Mouse (Mus musculus) ES-E14 (cell line): Measurements from ENCODE around the gene Fhad1. TPM values are rescaled to one million over a fixed set of nuclear protein-coding genes. Genes with fewer than 3 reads are reported as not detected.

Experiments
- DNase-seq: peaks from one replicate; pipeline ENCODE4 v3.0.0-alpha.2; 2013; ENCODE audit warnings: low read depth, low spot score
- H3K27ac ChIP-seq: 2 replicates; pipeline ENCODE4 v1.5.1; 2012; ENCODE audit warnings: low read depth, mild to moderate bottlenecking, low read length, moderate library complexity, mixed read lengths; ENCODE audit not compliant: poor library complexity, insufficient read depth, severe bottlenecking
- H3K36me3 ChIP-seq: 2 replicates; pipeline ENCODE4 v1.6.1; 2012; ENCODE audit warnings: mild to moderate bottlenecking, low read length, moderate library complexity, mixed read lengths; ENCODE audit not compliant: control insufficient read depth, poor library complexity, insufficient read depth, severe bottlenecking
- H3K4me1 ChIP-seq, 2 experiments: fragments of 150-350 bp in 1 of 2; sonication (generic) in 1 of 2; 2 replicates each; pipeline ENCODE4 v1.6.1; 2012; ENCODE audit warnings: low read length in 2 of 2, mild to moderate bottlenecking in 1 of 2, mixed read lengths in 1 of 2; ENCODE audit not compliant: control insufficient read depth in 2 of 2, insufficient read depth in 2 of 2, poor library complexity in 1 of 2
- H3K4me3 ChIP-seq, 2 experiments: fragments of 150-350 bp in 1 of 2; sonication (generic) in 1 of 2; 2 replicates each; pipeline ENCODE4 v1.5.1; 2012; ENCODE audit warnings: low read length in 2 of 2, low read depth in 1 of 2, mild to moderate bottlenecking in 1 of 2, mixed read lengths in 1 of 2; ENCODE audit not compliant: insufficient read depth in 1 of 2, poor library complexity in 1 of 2, severe bottlenecking in 1 of 2
- H3K9ac ChIP-seq: 2 replicates; pipeline ENCODE4 v1.6.1; 2012; ENCODE audit warnings: low read depth, mild to moderate bottlenecking, low read length, mixed read lengths; ENCODE audit not compliant: poor library complexity, insufficient read depth, severe bottlenecking
- H3K9me3 ChIP-seq: fragments of 150-350 bp; sonication (generic); 2 replicates; pipeline ENCODE4 v1.6.1; 2012; ENCODE audit warnings: low read depth, mild to moderate bottlenecking, low read length; ENCODE audit not compliant: control insufficient read depth, insufficient read depth
- CHD2 ChIP-seq: IDR thresholded peaks from 2 replicates; pipeline ENCODE4 v1.6.1; 2014; ENCODE audit warnings: mild to moderate bottlenecking, low read depth, low read length, inconsistent platforms
- HCFC1 ChIP-seq: IDR thresholded peaks from 2 replicates; pipeline ENCODE4 v1.6.1; 2012; ENCODE audit warnings: low read length, inconsistent platforms, borderline replicate concordance; ENCODE audit not compliant: insufficient read depth
- MAFK ChIP-seq: IDR thresholded peaks from 2 replicates; pipeline ENCODE4 v1.6.1; 2014; ENCODE audit warnings: mild to moderate bottlenecking, low read depth, low read length, inconsistent platforms; ENCODE audit not compliant: insufficient read depth
- ZC3H11A ChIP-seq: IDR thresholded peaks from 2 replicates; pipeline ENCODE4 v1.6.1; 2012; ENCODE audit warnings: low read depth, mild to moderate bottlenecking, inconsistent platforms, low read length, borderline replicate concordance
- ZNF384 ChIP-seq: IDR thresholded peaks from 2 replicates; pipeline ENCODE4 v1.6.1; 2012; ENCODE audit warnings: low read depth, low read length, inconsistent platforms
- in situ Hi-C, 2 experiments: fragments of 600-800 bp; cut with MboI; formaldehyde crosslinking; loops; one replicate each; pipeline ENCODE4 v1.15.1; 2025; ENCODE audit warnings: low sequenced_read_pairs in 2 of 2, inconsistent platforms in 1 of 2; ENCODE audit not compliant: unreplicated experiment in 2 of 2
- total RNA-seq: library from RNA; depleted of rRNA; stranded (reverse); fragments of 300-350 nt; gene quantifications from 2 replicates; pipeline ENCODE4 v1.2.3, GENCODE M21; 2012

Gene Fhad1
- total RNA-seq, 1 experiment, result 0.49 TPM

DNA sequence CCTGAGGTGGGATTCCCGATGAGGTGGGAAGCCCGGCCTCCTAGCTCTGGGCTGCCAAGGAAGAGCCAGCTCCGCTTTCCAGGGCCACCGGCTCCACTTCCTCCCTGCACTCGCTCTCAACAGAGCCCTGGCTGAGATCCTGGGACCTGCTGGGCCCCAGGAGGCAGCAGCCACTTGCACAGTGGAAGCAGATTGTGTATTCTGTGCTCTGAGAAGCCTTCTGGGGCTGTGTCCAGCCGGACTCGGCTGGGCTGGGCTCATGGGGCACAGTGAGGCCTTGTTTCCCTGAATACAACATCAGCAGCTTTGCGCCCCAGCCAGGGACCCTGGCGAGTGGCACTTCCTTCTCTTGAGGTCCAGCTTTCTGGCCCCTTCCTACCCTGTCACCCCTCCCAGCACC is 143.0 kb downstream of the Fhad1 start:
- no peak overlapping the region for H3K27ac ChIP-seq
- H3K36me3 ChIP-seq, result no peaks in the 10 kb centered on the region
- peaks cover 3 to 20% of the 10 kb centered on the region in 2 experiments; a peak in 1 of 4 replicates for H3K4me1 ChIP-seq
- DNase-seq, result no peak
- H3K4me3 ChIP-seq, result no peak overlapping the region
- in situ Hi-C loops, result no loop called here
- no peak for TF ChIP-seq MAFK
- no peak for TF ChIP-seq HCFC1
- no peak for TF ChIP-seq ZC3H11A
- TF ChIP-seq ZNF384, result no peak
- TF ChIP-seq CHD2, result no peak
- H3K9ac ChIP-seq, result no peak overlapping the region
- H3K9me3 ChIP-seq, result no peaks in the 10 kb centered on the region

DNA sequence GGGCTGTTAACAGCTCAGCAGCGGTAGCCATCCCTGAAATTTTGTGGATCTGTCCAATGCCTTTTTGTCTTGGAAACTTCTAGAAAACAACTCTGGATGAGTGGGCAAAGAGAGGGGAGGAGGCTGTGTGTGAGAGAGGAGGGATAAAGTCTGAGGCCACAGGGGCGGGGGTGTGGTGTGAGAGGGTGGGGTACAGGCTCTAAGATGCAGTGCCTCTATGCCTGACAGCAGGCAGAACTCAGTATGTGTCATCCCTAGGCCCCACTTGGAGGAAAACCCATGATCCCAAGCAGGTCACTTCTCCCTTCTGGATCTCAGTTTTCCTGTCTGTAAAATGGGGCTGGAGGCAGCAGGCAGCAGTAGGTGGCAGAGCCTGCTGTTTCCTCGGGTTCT is 143.6 kb downstream of the Fhad1 start:
- no peak overlapping the region for H3K4me3 ChIP-seq
- H3K27ac ChIP-seq, result no peak overlapping the region
- no peaks in the 10 kb centered on the region for H3K9me3 ChIP-seq
- no peak for DNase-seq
- no peak for TF ChIP-seq ZNF384
- no peak for TF ChIP-seq MAFK
- no peak for TF ChIP-seq CHD2
- no peak for TF ChIP-seq ZC3H11A
- TF ChIP-seq HCFC1, result no peak
- no peak overlapping the region for H3K9ac ChIP-seq
- peaks cover 3 to 21% of the 10 kb centered on the region in 2 experiments; a peak in 1 of 4 replicates for H3K4me1 ChIP-seq
- in situ Hi-C loops, result no loop called here
- H3K36me3 ChIP-seq, result no peaks in the 10 kb centered on the region

DNA sequence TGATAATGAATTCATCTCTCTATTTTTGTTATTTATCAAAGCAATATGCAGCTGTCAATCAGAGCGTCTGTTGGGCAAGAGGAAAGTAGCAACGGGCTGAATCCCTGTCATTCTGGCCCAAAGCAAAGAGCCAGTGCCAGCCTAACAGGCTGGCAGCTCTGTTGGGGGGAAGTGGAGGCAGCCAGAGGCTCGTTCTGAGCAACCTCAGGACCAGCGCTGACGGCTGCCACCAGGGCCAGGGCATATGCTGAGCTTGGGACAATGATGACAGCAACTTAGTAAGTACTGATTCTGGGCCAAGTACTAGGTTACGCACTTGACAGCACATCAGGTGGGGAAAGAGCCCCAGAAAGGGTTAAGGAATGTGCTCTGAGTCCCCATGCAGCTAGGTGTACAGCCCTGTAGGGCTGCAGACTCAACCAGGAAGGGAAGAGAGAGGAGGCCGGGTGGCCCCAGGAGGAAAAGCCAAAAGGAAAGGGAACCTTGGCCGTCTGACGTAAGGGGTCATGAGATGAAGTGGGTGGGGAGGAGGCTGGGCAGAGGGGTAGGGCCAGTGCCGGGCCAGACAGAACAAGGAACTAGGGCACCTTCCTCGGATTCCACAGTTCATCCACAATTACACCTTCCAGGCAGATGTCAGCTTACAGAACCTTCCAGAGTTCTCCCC is 144.1 kb downstream of the Fhad1 start:
- Histone ChIP-seq H3K9me3 (no peaks in the 10 kb centered on the region), H3K4me3 (no peak overlapping the region), H3K4me1 (peaks cover 3 to 21% of the 10 kb centered on the region in 2 experiments; a peak in 1 of 4 replicates), H3K27ac (no peak overlapping the region), H3K9ac (no peak overlapping the region), H3K36me3 (no peaks in the 10 kb centered on the region)
- TF ChIP-seq ZNF384, result no peak
- no peak for TF ChIP-seq HCFC1
- TF ChIP-seq MAFK, result no peak
- no peak for TF ChIP-seq ZC3H11A
- no peak for TF ChIP-seq CHD2
- no peak for DNase-seq
- in situ Hi-C loops, result no loop called here

DNA sequence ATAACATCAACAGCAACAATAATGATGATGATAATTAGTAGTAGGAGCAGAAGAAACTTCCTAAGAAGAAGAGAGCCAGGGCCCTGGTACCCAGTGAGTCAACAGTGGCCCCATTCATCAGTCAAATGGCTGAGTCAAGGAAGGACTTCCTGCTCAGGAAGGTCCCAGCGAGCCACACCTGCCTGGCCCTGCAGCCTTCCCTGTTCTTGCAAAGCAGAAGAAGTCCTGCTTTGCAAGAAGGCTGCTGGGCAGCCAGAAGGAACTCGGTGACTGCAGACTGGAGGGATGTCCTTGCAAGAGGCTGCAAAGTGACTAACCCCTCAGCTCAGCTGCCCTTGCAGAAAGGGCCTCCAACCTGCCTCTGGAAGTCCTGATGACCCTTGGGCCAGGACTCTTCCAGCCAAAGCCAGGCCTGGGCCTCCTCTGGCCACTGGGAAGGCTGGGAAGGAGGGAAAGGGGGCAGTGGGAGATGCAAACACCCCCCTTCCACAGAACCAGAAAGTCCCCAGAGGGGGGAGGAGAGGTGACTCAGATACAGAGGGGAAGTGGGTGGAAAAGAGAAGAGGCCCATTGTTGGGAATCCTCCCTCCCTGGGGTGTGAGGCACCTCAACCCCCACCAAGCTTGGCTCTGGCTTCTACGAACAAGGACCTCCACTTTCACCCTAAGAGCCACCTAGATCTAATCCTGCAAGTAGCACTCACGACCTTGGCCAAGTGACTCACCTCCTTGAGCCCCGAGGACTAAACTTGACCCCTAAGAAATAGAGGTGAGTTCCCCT is 145.3 kb downstream of the Fhad1 start:
- in situ Hi-C loops, result no loop called here
- H3K36me3 ChIP-seq, result no peaks in the 10 kb centered on the region
- no peak for TF ChIP-seq MAFK
- TF ChIP-seq ZC3H11A, result no peak
- no peak for TF ChIP-seq ZNF384
- no peak for TF ChIP-seq CHD2
- no peak for TF ChIP-seq HCFC1
- H3K9ac ChIP-seq, result no peak overlapping the region
- no peaks in the 10 kb centered on the region for H3K9me3 ChIP-seq
- H3K27ac ChIP-seq, result no peak overlapping the region
- DNase-seq, result no peak
- H3K4me3 ChIP-seq, result no peak overlapping the region
- H3K4me1 ChIP-seq, result peaks cover 3 to 16% of the 10 kb centered on the region in 2 experiments; a peak in 1 of 4 replicates

DNA sequence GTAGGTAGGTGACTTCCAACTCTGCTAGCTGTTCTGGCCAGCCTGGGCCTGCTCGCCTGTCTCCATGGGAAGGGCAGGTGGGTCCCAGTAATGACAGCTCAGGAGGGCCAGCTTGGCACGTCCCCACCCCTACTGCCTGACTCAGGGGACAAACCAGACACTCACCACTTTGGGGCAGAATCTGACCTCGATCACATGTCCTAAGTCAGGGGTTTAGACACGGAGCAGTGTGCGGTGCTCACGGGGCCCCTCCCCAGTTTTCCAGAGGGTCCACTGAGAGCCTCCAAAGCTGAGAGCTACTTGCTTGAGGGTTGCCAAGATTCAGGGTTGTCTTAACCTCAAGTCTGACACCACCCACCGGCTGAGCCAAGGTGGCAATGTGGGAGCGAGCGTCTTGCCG is 146.8 kb downstream of the Fhad1 start:
- H3K9me3 ChIP-seq, result no peaks in the 10 kb centered on the region
- no peaks in the 10 kb centered on the region; the same call in 1 of the 2 replicates for H3K36me3 ChIP-seq
- H3K4me1 ChIP-seq, result peaks cover 3 to 13% of the 10 kb centered on the region in 2 experiments; a peak in 1 of 4 replicates
- H3K9ac ChIP-seq, result no peak overlapping the region
- no peak overlapping the region for H3K4me3 ChIP-seq
- in situ Hi-C loops, result no loop called here
- no peak for DNase-seq
- no peak overlapping the region for H3K27ac ChIP-seq
- no peak for TF ChIP-seq ZC3H11A
- TF ChIP-seq MAFK, result no peak
- TF ChIP-seq CHD2, result no peak
- no peak for TF ChIP-seq HCFC1
- TF ChIP-seq ZNF384, result no peak
